Mouse (Mus musculus): ENCODE measurements around the gene Snx29.

DNA sequence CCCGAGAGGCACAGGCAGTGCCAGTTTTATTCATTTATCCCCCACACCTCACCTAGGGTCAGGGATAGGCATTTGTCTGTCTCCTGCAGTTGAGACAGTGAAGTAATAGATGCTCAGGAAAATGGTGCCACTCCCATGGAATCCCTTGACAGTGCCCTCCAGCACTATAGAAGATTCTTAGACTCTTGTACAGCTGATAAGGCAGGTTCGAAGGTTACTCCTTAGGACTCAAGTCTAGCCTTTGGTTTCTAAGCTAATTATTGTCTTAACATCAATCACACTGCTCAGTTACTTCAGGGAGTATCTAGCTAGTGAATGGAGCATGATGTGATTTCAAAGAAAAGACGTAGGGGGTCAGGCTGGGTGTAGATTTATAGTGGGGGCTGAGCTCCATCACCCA lies 273.9 kb downstream of the Snx29 start:
- no peak for TF ChIP-seq CTCF (conservative IDR thresholded peaks at IDR 0.05; ENCODE audit: low read length)
- TF ChIP-seq NANOG (IDR thresholded peaks at IDR 0.05; ENCODE audit: borderline replicate concordance, low read length) = no peak
- TF ChIP-seq POU5F1 (IDR thresholded peaks at IDR 0.05; ENCODE audit: borderline replicate concordance, low read length) = no peak

Data from E14TG2a.4 (cell line).